Mouse (Mus musculus) ES-Bruce4 (cell line): ENCODE results near the gene Akr1c12.

Experiments used
- CTCF ChIP-seq: IDR thresholded peaks from one replicate; pipeline ENCODE4 v1.8.1; 2011; ENCODE audit warnings: low read depth, low read length
- POLR2A ChIP-seq: IDR thresholded peaks from one replicate; pipeline ENCODE4 v1.8.1; 2011; ENCODE audit warnings: low read length; ENCODE audit not compliant: insufficient read depth

- TF ChIP-seq CTCF (no peak), POLR2A (no peak)
Observed at GRCm38 (mm10) chr13:4318773-4319172, 39.5 kb upstream of the Akr1c12 start.
